Mouse (Mus musculus) gonadal fat pad, adult 2 months (tissue): ENCODE data around the gene Kcnk18. TPM values are rescaled to one million over a fixed set of nuclear protein-coding genes. Genes with fewer than 3 reads are reported as not detected.

ENCODE experiments used
- DNase-seq: peaks from one replicate; pipeline ENCODE4 v3.0.0-alpha.2; 2012; ENCODE audit warnings: low read depth
- polyA plus RNA-seq: library from polyadenylated mRNA; depleted of rRNA; stranded (reverse); fragments of >200 nt; gene quantifications from 2 replicates; pipeline ENCODE4 v1.2.3, GENCODE M21; 2012; rRNA removed

Kcnk18 gene
- polyA plus RNA-seq, 1 experiment = not detected

GRCm38 (mm10) chr19:59282001-59282400 is 63.0 kb downstream of the Kcnk18 start:
- no peak for DNase-seq

Other genes starting within 250 kb of the Kcnk18 start
- 2.4 and 2.8 TPM in 2 replicates for gene Shtn1, start 143.1 kb upstream of the Kcnk18 start, polyA plus RNA-seq
- gene Vax1, start 49.2 kb upstream of the Kcnk18 start, polyA plus RNA-seq = not detected in 2 replicates
- 0.09 and 0.13 TPM in 2 replicates for gene Slc18a2, start 41.7 kb downstream of the Kcnk18 start, polyA plus RNA-seq
- 3,373 and 3,658 TPM in 2 replicates for gene Rps12-ps3, start 103.1 kb downstream of the Kcnk18 start, polyA plus RNA-seq
- 8.8 and 13.1 TPM in 2 replicates for gene Pdzd8, start 126.6 kb downstream of the Kcnk18 start, polyA plus RNA-seq
- gene Emx2, start 239.2 kb downstream of the Kcnk18 start, polyA plus RNA-seq = 14.1 and 29.2 TPM in 2 replicates